Mouse (Mus musculus) erythroblast, embryonic 14.5 days (primary cell): Measurements from ENCODE around the gene Cdkal1. TPM values are rescaled to one million over a fixed set of nuclear protein-coding genes. Genes with fewer than 3 reads are reported as not detected.

Experiments
- H3K27me3 ChIP-seq: 2 replicates; pipeline ENCODE4 v1.6.1; 2012; ENCODE audit warnings: inconsistent platforms; ENCODE audit not compliant: control insufficient read depth
- H3K36me3 ChIP-seq: 2 replicates; pipeline ENCODE4 v1.6.1; 2012; ENCODE audit warnings: mild to moderate bottlenecking, inconsistent platforms; ENCODE audit not compliant: control insufficient read depth
- H3K4me1 ChIP-seq: 2 replicates; pipeline ENCODE4 v1.6.1; 2012; ENCODE audit warnings: inconsistent platforms; ENCODE audit not compliant: control insufficient read depth
- H3K4me3 ChIP-seq: replicated peaks from 2 replicates; pipeline ENCODE3; 2012; ENCODE audit warnings: moderate library complexity, mild to moderate bottlenecking, inconsistent platforms
- H3K9me3 ChIP-seq: 2 replicates; pipeline ENCODE4 v1.6.1; 2012; ENCODE audit warnings: low read length, inconsistent platforms, mixed read lengths; ENCODE audit not compliant: control insufficient read depth
- GATA1 ChIP-seq: IDR thresholded peaks from 2 replicates; pipeline ENCODE4 v1.6.1; 2012; ENCODE audit warnings: low read length, inconsistent platforms, mixed read lengths
- TAL1 ChIP-seq: IDR thresholded peaks from 3 replicates; pipeline ENCODE4 v1.6.1; 2012; ENCODE audit warnings: low read length, inconsistent platforms, mixed read lengths
- polyA plus RNA-seq: library from polyadenylated mRNA; stranded (reverse); fragments of >175 nt; gene quantifications from 2 replicates; pipeline ENCODE4 v1.2.3, GENCODE M21; 2012

The Cdkal1 gene
- polyA plus RNA-seq, 1 experiment, result 0.10 TPM

- no peaks in the 10 kb centered on the region for H3K27me3 ChIP-seq
- no peaks in the 10 kb centered on the region for H3K36me3 ChIP-seq
- TF ChIP-seq TAL1 (no peak), GATA1 (no peak)
- H3K4me1 ChIP-seq, result peaks cover 7% of the 10 kb centered on the region
- H3K9me3 ChIP-seq, result no peaks in the 10 kb centered on the region
- no peak overlapping the region for H3K4me3 ChIP-seq
Measured at GRCm38 (mm10) chr13:29823487-29823886, 32.0 kb downstream of the Cdkal1 start.

GRCm38 (mm10) chr13:29819910-29820583 is 35.4 kb downstream of the Cdkal1 start:
- no peaks in the 10 kb centered on the region for H3K27me3 ChIP-seq
- H3K4me1 ChIP-seq, result peaks cover 8% of the 10 kb centered on the region

GRCm38 (mm10) chr13:29819147-29819546 is 36.3 kb downstream of the Cdkal1 start:
- Histone ChIP-seq H3K36me3 (no peaks in the 10 kb centered on the region), H3K4me3 (no peak overlapping the region), H3K4me1 (peaks cover 8% of the 10 kb centered on the region), H3K9me3 (no peaks in the 10 kb centered on the region), H3K27me3 (no peaks in the 10 kb centered on the region)
- TF ChIP-seq GATA1, result no peak
- TF ChIP-seq TAL1, result no peak

More at GRCm38 (mm10) chr13:29819910-29820583, 35.4 kb downstream of the Cdkal1 start:
- Histone ChIP-seq H3K4me3 (no peak overlapping the region), H3K9me3 (no peaks in the 10 kb centered on the region), H3K36me3 (no peaks in the 10 kb centered on the region)
- TF ChIP-seq TAL1 (no peak), GATA1 (no peak)

- TF ChIP-seq TAL1 (no peak), GATA1 (no peak)
- H3K9me3 ChIP-seq, result no peaks in the 10 kb centered on the region
- peaks cover 8% of the 10 kb centered on the region for H3K4me1 ChIP-seq
- no peaks in the 10 kb centered on the region for H3K36me3 ChIP-seq
- H3K27me3 ChIP-seq, result no peaks in the 10 kb centered on the region
- H3K4me3 ChIP-seq, result no peak overlapping the region
Measured at GRCm38 (mm10) chr13:29818314-29818713, 37.2 kb downstream of the Cdkal1 start.

GRCm38 (mm10) chr13:29810780-29811179 is 44.7 kb downstream of the Cdkal1 start:
- TF ChIP-seq GATA1, result no peak
- TF ChIP-seq TAL1, result no peak
- Histone ChIP-seq H3K4me3 (no peak overlapping the region), H3K4me1 (no peaks in the 10 kb centered on the region), H3K9me3 (no peaks in the 10 kb centered on the region), H3K36me3 (no peaks in the 10 kb centered on the region), H3K27me3 (no peaks in the 10 kb centered on the region)

- no peaks in the 10 kb centered on the region for H3K4me1 ChIP-seq
- TF ChIP-seq GATA1 (no peak), TAL1 (no peak)
- no peaks in the 10 kb centered on the region for H3K9me3 ChIP-seq
- no peaks in the 10 kb centered on the region for H3K36me3 ChIP-seq
- H3K4me3 ChIP-seq, result no peak overlapping the region
- no peaks in the 10 kb centered on the region for H3K27me3 ChIP-seq
Measured at GRCm38 (mm10) chr13:29808383-29808782, 47.1 kb downstream of the Cdkal1 start.

GRCm38 (mm10) chr13:29807930-29808329 is 47.5 kb downstream of the Cdkal1 start:
- Histone ChIP-seq H3K36me3 (no peaks in the 10 kb centered on the region), H3K9me3 (no peaks in the 10 kb centered on the region), H3K4me3 (no peak overlapping the region), H3K4me1 (no peaks in the 10 kb centered on the region), H3K27me3 (no peaks in the 10 kb centered on the region)
- TF ChIP-seq TAL1 (no peak), GATA1 (no peak)

- TF ChIP-seq GATA1, result no peak
- TF ChIP-seq TAL1, result no peak
- H3K36me3 ChIP-seq, result no peaks in the 10 kb centered on the region
- H3K9me3 ChIP-seq, result no peaks in the 10 kb centered on the region
- no peak overlapping the region for H3K4me3 ChIP-seq
- no peaks in the 10 kb centered on the region for H3K27me3 ChIP-seq
- H3K4me1 ChIP-seq, result no peaks in the 10 kb centered on the region
Measured at GRCm38 (mm10) chr13:29806871-29807270, 48.6 kb downstream of the Cdkal1 start.

- H3K27me3 ChIP-seq, result no peaks in the 10 kb centered on the region
- no peaks in the 10 kb centered on the region for H3K4me1 ChIP-seq
- H3K36me3 ChIP-seq, result no peaks in the 10 kb centered on the region
- H3K9me3 ChIP-seq, result no peaks in the 10 kb centered on the region
- H3K4me3 ChIP-seq, result no peak overlapping the region
- no peak for TF ChIP-seq TAL1
- TF ChIP-seq GATA1, result no peak
Measured at GRCm38 (mm10) chr13:29805296-29805695, 50.2 kb downstream of the Cdkal1 start.

- no peak overlapping the region for H3K4me3 ChIP-seq
- TF ChIP-seq TAL1, result no peak
- no peak for TF ChIP-seq GATA1
- no peaks in the 10 kb centered on the region for H3K4me1 ChIP-seq
- no peaks in the 10 kb centered on the region for H3K27me3 ChIP-seq
- no peaks in the 10 kb centered on the region for H3K36me3 ChIP-seq
- no peaks in the 10 kb centered on the region for H3K9me3 ChIP-seq
Measured at GRCm38 (mm10) chr13:29804034-29804433, 51.4 kb downstream of the Cdkal1 start.
